Mouse (Mus musculus) hindbrain, embryonic 13.5 days (tissue): ENCODE results near the gene Dcaf1. TPM values are rescaled to one million over a fixed set of nuclear protein-coding genes. Genes with fewer than 3 reads are reported as not detected.
A peak's percentile ranks its signal among the peaks of the same experiment; 100 is the strongest.

Source experiments
- ATAC-seq: fragments of 200-750 bp; cut with Nextera tagmentation; 2 replicates; pipeline ENCODE4 v1.8.0; 2017; ENCODE audit warnings: moderate TSS enrichment; ENCODE audit not compliant: low FRiP score
- H3K27ac ChIP-seq: fragments of 300-500 bp; sonication (generic); 2 replicates; pipeline ENCODE4 v1.5.1; 2015; ENCODE audit warnings: inconsistent platforms, mild to moderate bottlenecking, moderate library complexity
- H3K27me3 ChIP-seq: fragments of 300-500 bp; sonication (generic); 2 replicates; pipeline ENCODE4 v1.6.1; 2015; ENCODE audit warnings: mild to moderate bottlenecking, inconsistent platforms
- H3K36me3 ChIP-seq: fragments of 300-500 bp; sonication (generic); 2 replicates; pipeline ENCODE4 v1.6.1; 2015; ENCODE audit warnings: mild to moderate bottlenecking, inconsistent platforms
- H3K4me1 ChIP-seq: fragments of 300-500 bp; sonication (generic); replicated peaks from 2 replicates; pipeline ENCODE4 v1.6.1; 2015; ENCODE audit warnings: inconsistent platforms
- H3K4me2 ChIP-seq: fragments of 300-500 bp; sonication (generic); 2 replicates; pipeline ENCODE4 v1.6.1; 2015; ENCODE audit warnings: inconsistent platforms, mild to moderate bottlenecking, moderate library complexity
- H3K4me3 ChIP-seq: fragments of 300-500 bp; sonication (generic); 2 replicates; pipeline ENCODE4 v1.5.1; 2015; ENCODE audit warnings: mild to moderate bottlenecking, inconsistent platforms
- H3K9ac ChIP-seq: fragments of 300-500 bp; sonication (generic); 2 replicates; pipeline ENCODE4 v1.6.1; 2015; ENCODE audit warnings: mild to moderate bottlenecking, inconsistent platforms
- H3K9me3 ChIP-seq: fragments of 300-500 bp; sonication (generic); 2 replicates; pipeline ENCODE4 v1.6.1; 2016; ENCODE audit warnings: inconsistent platforms
- WGBS: fragments of 180-500 bp; shearing (Covaris S2); methylation state at CpG from one replicate; pipeline ENCODE4 v1.1.7; 2015; 5-methylcytosine and 5-hydroxymethylcytosine counted together
- polyA plus RNA-seq: library from polyadenylated mRNA; unstranded; fragments of >200 nt; fragmentation: Nextera tagmentation; extraction: Ambion mirVana; gene quantifications from 2 replicates; pipeline ENCODE4 v1.2.1, GENCODE M21; 2015

Gene Dcaf1
- polyA plus RNA-seq, 1 experiment from 2014 or later, result 19.7 TPM

DNA sequence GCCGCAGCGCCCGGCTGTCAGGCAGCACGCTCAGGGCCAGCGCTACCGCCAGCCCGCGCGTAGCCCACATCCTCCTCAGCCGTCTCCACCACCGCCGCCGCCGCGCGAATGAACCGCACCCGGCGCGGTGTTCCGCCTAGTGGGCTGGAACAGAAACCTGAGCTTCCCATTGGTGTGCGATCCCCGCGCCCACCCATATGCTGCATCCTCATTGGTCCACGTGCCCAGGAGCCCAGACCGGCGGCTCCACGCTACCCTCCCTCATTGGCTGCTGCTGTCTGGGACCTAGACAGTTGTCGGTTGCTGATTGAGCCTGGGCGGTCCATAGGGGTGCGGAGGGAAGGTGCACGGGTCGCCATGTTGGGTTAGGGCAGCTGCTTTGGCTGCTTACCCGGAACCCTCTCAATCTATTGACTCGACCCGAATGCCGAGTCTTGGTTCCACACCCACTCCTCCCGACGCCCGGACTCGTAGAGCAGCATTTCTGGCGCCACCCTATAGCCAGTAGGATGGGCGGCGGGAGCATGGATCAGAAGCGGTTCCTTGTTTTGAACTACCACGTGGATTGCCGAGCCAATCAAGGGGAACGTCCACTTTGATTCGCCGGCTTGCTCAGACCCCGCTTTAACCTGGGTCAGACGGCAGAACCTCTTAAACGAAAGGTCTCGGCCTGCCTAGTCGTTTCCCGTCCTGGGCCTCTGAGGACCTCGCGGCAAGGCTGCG is 70.3 kb downstream of the Dcaf1 start, which contains the start of gene Manf:
Gene Manf (minus strand): TSS at position 151 of the 723 bp plus-strand sequence.
- Histone ChIP-seq H3K27ac (peak within 1 kb of the TSS; percentile 93), H3K4me3 (peak within 1 kb of the TSS; percentile 86), H3K36me3 (peaks cover 51% of the 10 kb centered on the region), H3K9ac (peak within 1 kb of the TSS; percentile 96), H3K4me1 (peaks cover 48% of the 10 kb centered on the region), H3K9me3 (no peaks in the 10 kb centered on the region), H3K27me3 (no peaks in the 10 kb centered on the region), H3K4me2 (peak within 1 kb of the TSS; percentile 83)
- ATAC-seq, result peak; percentile 99
- under 1% methylated on average over 59 of the region's 59 CpGs for WGBS

DNA sequence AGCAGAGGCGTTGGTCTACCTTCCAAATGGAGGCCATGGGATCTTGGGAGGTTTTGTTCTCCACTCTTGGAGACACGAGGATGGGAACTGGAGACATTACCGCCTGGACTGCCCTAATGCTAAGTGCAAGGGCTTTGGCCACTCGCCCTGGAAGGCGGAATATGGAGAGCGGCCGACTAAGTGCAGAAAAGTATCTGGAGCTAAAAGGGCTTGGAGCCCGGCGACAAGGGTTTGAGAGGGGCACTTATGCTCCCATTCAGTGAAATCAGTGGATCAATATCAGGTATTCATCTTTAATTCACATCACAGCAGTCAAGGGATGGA is 70.8 kb downstream of the Dcaf1 start:
- no peaks in the 10 kb centered on the region for H3K27me3 ChIP-seq
- no peak for ATAC-seq
- H3K4me2 ChIP-seq, result peak overlapping the region; percentile 67
- no peaks in the 10 kb centered on the region for H3K9me3 ChIP-seq
- peaks cover 45% of the 10 kb centered on the region for H3K4me1 ChIP-seq
- H3K27ac ChIP-seq, result peak overlapping the region; percentile 93
- peaks cover 54% of the 10 kb centered on the region for H3K36me3 ChIP-seq
- peak overlapping the region; percentile 81 for H3K9ac ChIP-seq
- under 1% methylated on average over 9 of the region's 9 CpGs for WGBS
- peak overlapping the region; percentile 86 for H3K4me3 ChIP-seq

DNA sequence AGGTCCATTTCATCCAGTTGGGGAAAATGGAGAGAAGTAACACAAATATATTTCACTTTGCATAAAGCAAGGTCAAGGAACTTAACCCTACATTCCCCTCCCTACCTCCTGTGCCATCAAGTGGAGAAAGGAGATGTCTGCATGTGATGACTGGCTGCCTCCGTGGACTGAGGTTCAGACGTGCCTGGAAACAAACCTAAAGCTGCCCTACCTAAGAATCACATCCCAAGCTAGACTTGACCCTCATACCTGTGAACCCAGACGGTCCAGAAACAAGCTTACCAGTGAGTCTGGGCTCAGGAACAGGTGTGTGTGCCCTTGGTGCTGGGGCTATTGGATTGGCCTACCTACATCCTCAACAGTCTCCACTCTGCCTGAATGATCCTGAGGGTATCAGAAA is 71.7 kb downstream of the Dcaf1 start:
- H3K36me3 ChIP-seq, result peaks cover 50% of the 10 kb centered on the region
- peaks cover 36% of the 10 kb centered on the region for H3K4me1 ChIP-seq
- no peak overlapping the region for H3K27ac ChIP-seq
- 57% methylated on average over 3 of the region's 3 CpGs for WGBS
- H3K4me2 ChIP-seq, result peak overlapping the region; percentile 67
- H3K27me3 ChIP-seq, result no peaks in the 10 kb centered on the region
- no peaks in the 10 kb centered on the region for H3K9me3 ChIP-seq
- no peak for ATAC-seq
- H3K9ac ChIP-seq, result peak overlapping the region; percentile 61
- 0 out of 2 replicates have a peak overlapping the region, but pooled peaks have one; percentile 9 for H3K4me3 ChIP-seq

DNA sequence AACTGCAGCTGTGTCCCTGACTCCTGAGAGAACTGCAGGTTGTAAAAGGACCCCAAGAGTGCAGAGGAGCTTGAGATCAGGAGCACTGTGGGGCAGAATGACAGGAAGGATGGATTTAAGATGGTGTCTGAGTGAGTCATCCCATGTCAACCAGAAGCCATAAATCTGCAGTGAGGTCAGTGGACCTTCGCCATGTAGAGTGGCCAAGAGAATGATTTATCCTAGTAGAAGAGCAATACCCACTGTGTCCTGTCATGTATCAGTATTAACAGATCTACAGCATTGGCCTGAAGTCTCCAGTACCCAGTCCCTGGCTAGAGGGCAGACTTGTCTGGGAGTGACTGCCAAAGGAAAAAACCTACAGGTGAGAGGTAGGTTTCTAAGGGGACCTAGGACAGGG is 77.2 kb downstream of the Dcaf1 start:
- Histone ChIP-seq H3K9ac (no peak overlapping the region), H3K4me2 (no peak overlapping the region), H3K36me3 (peaks cover 73% of the 10 kb centered on the region), H3K27ac (no peak overlapping the region), H3K27me3 (no peaks in the 10 kb centered on the region), H3K9me3 (no peaks in the 10 kb centered on the region), H3K4me1 (no peaks in the 10 kb centered on the region), H3K4me3 (no peak overlapping the region)
- no peak for ATAC-seq
- WGBS, result 94% methylated on average over 1 of the region's 1 CpGs

DNA sequence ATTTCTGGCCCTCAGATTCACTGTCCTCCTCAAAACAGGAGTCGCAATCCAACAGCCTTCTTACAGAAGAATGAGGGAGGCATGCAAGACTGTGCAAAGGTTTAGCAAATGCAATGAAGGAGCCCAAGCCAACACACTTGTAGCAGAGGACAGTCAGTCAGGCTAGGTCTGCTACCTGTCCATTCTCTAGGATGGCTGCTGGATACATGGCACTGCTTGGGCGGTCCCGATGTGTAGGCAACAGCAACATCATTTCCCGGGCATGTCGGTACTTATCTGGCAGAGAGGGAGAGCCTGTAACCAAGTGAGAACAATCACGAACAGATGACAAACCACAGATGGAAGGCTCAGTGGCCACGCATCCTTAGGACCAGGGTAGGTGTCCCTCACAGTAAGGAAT is 79.9 kb downstream of the Dcaf1 start:
- no peaks in the 10 kb centered on the region for H3K27me3 ChIP-seq
- H3K4me2 ChIP-seq, result no peak overlapping the region
- no peak overlapping the region for H3K27ac ChIP-seq
- WGBS, result 93% methylated on average over 7 of the region's 7 CpGs
- no peaks in the 10 kb centered on the region for H3K4me1 ChIP-seq
- no peak overlapping the region for H3K9ac ChIP-seq
- H3K4me3 ChIP-seq, result no peak overlapping the region
- no peaks in the 10 kb centered on the region for H3K9me3 ChIP-seq
- no peak for ATAC-seq
- H3K36me3 ChIP-seq, result peaks cover 60% of the 10 kb centered on the region

DNA sequence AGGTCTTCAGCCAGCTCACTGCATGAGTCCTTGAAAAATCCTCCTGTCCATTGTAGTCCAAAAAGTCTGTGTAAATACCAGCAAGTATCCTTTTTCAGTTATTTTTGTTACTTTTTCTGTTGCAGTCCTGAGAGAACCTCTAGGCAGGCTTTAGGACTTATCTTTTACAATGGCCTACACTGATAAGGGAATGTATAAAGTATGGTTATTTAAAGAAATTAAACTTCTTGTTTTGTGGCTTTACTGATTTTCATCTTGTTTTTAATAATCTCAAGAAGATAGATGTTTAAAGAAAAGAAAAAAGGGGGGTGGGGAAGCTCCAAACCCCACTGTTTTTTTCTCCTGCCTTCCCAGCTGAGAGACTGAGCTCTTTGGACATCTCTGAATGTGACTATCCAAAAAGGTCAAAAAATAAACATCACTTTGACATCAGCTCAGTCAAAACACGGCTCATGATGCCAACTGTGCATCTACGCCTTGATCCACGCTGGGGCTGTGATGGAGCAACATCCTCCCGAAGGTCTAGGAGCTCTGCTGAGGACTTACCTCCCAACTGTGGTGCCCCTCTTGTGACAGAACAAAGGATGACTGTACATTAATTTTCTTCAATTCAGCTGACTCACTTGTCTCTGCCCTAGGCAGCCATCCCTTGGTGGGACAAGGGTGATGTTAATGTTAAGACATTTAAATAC is 81.6 kb downstream of the Dcaf1 start:
- no peaks in the 10 kb centered on the region for H3K9me3 ChIP-seq
- WGBS, result 77% methylated on average over 4 of the region's 4 CpGs
- H3K36me3 ChIP-seq, result peaks cover 67% of the 10 kb centered on the region
- no peaks in the 10 kb centered on the region for H3K27me3 ChIP-seq
- H3K27ac ChIP-seq, result no peak overlapping the region
- H3K9ac ChIP-seq, result no peak overlapping the region
- H3K4me1 ChIP-seq, result no peaks in the 10 kb centered on the region
- no peak for ATAC-seq
- H3K4me3 ChIP-seq, result no peak overlapping the region
- H3K4me2 ChIP-seq, result no peak overlapping the region

DNA sequence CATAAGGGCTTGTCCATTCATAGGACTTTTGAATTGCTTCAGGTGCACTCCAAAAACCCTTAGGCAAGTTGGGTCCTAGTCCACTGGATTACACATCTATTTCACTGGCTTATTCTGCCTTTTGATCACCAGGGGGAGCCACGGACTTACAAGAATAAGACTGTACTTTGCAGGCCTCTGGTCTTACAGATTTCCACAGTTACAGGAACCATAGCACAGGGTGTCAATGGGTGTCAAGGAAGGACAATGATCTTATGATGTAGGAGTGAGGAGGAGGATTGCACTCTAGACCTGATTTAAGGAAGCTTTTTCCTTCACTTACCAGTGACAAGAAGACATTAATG is 82.1 kb downstream of the Dcaf1 start:
- no peak for ATAC-seq
- H3K36me3 ChIP-seq, result peaks cover 66% of the 10 kb centered on the region
- no peaks in the 10 kb centered on the region for H3K9me3 ChIP-seq
- H3K4me2 ChIP-seq, result no peak overlapping the region
- no peak overlapping the region for H3K27ac ChIP-seq
- WGBS, result 12% methylated on average over 1 of the region's 1 CpGs
- no peak overlapping the region for H3K9ac ChIP-seq
- no peaks in the 10 kb centered on the region for H3K4me1 ChIP-seq
- H3K4me3 ChIP-seq, result no peak overlapping the region
- no peaks in the 10 kb centered on the region for H3K27me3 ChIP-seq

DNA sequence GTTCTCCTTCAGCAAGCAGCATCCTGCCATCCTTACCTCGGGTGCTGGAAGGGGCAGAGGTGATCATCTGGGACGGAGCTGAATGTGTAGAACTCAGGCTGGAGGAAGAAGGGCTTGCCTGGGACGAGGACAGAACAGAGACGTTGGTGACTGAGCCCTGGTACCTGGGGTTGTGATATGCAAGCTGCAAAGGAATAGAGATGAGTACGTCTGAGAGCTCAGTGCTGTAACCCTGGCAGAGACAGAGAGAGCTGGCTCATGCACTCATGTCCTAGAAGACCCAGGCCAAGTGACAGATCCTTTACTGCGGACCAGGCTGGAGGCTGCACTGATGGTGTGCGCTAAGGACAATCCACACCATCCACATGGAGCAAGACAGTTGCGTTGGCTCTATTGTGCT is 84.9 kb downstream of the Dcaf1 start:
- Histone ChIP-seq H3K27ac (no peak overlapping the region), H3K9ac (no peak overlapping the region), H3K4me2 (no peak overlapping the region), H3K4me1 (no peaks in the 10 kb centered on the region), H3K36me3 (peaks cover 49% of the 10 kb centered on the region), H3K9me3 (no peaks in the 10 kb centered on the region), H3K4me3 (no peak overlapping the region), H3K27me3 (no peaks in the 10 kb centered on the region)
- 91% methylated on average over 8 of the region's 8 CpGs for WGBS
- ATAC-seq, result no peak

DNA sequence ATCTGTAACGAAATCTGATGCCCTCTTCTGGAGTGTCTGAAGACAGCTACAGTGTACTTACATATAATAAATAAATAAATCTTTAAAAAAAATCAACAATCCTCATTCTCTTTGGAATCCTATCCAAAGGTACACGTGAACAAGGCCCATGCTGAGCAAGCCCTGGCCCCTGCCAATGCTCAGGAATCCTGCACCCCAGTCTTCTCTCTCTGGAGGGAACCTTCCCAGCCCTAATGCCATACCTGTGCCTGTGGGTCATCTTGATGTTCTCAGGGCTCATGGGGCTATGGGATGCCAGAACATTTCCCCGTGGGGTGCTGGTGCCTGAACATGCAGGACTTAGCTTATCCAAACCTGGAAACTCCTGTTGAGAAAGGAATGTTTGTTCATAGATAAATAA is 86.5 kb downstream of the Dcaf1 start:
- Histone ChIP-seq H3K27me3 (no peaks in the 10 kb centered on the region), H3K9ac (no peak overlapping the region), H3K4me3 (no peak overlapping the region), H3K36me3 (peaks cover 50% of the 10 kb centered on the region), H3K4me1 (no peaks in the 10 kb centered on the region), H3K9me3 (no peaks in the 10 kb centered on the region), H3K27ac (no peak overlapping the region), H3K4me2 (no peak overlapping the region)
- WGBS, result 85% methylated on average over 3 of the region's 3 CpGs
- no peak for ATAC-seq

DNA sequence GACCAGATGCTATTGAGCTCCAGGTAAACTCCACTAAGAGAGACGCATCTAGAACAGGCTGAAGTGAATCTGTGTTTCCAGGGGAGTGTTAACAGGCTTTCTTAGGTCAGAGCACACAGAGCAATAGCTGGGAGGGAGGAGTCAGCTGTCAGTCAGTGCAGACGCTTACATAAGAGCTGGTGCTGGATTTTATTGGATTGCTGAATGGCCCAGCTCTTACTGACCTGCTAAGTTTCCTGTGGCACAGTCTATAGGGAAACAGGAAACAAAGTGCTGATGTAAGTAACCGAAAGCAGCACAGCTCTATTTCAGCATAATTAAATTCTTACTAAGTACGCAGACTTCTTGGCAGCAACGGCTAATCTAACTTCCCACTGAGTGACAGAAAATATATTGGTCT is 87.0 kb downstream of the Dcaf1 start:
- Histone ChIP-seq H3K9ac (no peak overlapping the region), H3K4me3 (no peak overlapping the region), H3K4me2 (no peak overlapping the region), H3K27me3 (no peaks in the 10 kb centered on the region), H3K4me1 (no peaks in the 10 kb centered on the region), H3K27ac (no peak overlapping the region), H3K9me3 (no peaks in the 10 kb centered on the region), H3K36me3 (peaks cover 50% of the 10 kb centered on the region)
- no peak for ATAC-seq
- WGBS, result 66% methylated on average over 5 of the region's 5 CpGs

DNA sequence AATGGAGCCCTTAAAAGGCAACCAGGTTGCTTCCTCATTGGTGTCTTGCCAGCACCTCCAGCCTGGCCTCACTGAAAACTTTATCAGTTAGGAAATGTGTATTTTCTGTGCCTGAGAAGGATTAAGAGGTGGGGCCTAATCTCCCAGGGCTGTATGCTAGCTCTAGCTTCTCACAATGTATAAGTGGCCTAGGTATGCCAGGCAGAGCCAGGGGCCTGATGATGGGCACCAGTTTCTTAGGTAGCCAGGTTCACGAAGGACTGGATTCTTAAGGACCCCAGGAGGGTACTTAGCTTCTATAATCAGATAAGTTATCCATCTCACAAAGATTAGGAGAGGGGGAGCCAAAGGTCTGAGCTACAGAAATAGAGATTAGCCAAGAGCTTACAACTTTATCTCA is 90.0 kb downstream of the Dcaf1 start:
- no peaks in the 10 kb centered on the region for H3K9me3 ChIP-seq
- WGBS, result 85% methylated on average over 1 of the region's 1 CpGs

DNA sequence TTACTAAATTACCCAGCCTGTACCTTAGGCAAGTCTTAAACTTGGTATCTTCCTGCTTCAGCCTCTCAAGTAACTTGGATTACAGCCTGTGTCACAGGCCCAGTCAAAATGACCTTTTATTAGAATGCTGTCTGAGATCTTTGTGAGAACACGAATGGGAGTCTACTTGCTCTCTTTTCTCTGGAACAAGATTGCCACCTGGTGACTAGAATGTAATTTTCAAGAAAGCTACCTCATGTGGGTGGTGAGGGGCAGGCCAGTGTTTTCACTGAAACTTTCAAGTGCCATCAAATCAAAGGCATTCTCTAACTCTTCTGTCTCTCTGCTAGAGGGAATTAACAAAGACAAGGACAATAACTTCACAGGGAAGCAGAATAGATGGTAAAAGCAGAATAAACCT is 92.1 kb downstream of the Dcaf1 start:
- WGBS, result 33% methylated on average over 1 of the region's 1 CpGs
- H3K27ac ChIP-seq, result no peak overlapping the region
- no peak overlapping the region for H3K4me3 ChIP-seq
- no peak overlapping the region for H3K4me2 ChIP-seq
- no peaks in the 10 kb centered on the region for H3K9me3 ChIP-seq
- ATAC-seq, result no peak
- no peaks in the 10 kb centered on the region for H3K27me3 ChIP-seq
- no peaks in the 10 kb centered on the region for H3K4me1 ChIP-seq
- peaks cover 31% of the 10 kb centered on the region for H3K36me3 ChIP-seq
- H3K9ac ChIP-seq, result no peak overlapping the region

More for the DNA sequence above, 90.0 kb downstream of the Dcaf1 start:
- Histone ChIP-seq H3K4me2 (no peak overlapping the region), H3K4me1 (no peaks in the 10 kb centered on the region), H3K27ac (no peak overlapping the region), H3K9ac (no peak overlapping the region), H3K27me3 (no peaks in the 10 kb centered on the region), H3K36me3 (peaks cover 49% of the 10 kb centered on the region), H3K4me3 (no peak overlapping the region)
- no peak for ATAC-seq

DNA sequence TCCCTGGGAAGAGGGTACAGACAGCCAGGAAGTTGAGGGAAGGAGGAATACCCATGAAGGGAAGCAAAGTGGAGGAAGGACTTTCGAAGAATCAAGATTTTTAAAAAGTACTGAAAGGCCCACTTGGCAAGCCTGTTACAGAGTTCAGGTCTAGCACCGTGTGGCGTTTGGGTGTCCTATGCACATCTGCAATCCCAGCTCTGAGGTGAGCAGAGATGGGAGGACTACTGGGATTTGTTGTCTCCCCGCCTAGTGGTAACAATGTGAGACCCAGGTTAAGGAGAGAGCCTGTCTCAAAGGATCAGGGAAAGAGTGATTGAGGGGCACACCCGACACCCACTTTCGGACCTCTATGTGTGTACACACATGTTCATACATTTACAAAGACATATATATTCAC is 93.2 kb downstream of the Dcaf1 start:
- Histone ChIP-seq H3K4me1 (no peaks in the 10 kb centered on the region), H3K9ac (no peak overlapping the region)
- ATAC-seq, result no peak

More for the DNA sequence above, 93.2 kb downstream of the Dcaf1 start:
- Histone ChIP-seq H3K4me3 (no peak overlapping the region), H3K4me2 (no peak overlapping the region), H3K36me3 (peaks cover 29% of the 10 kb centered on the region), H3K27me3 (no peaks in the 10 kb centered on the region), H3K27ac (no peak overlapping the region), H3K9me3 (no peaks in the 10 kb centered on the region)
- 92% methylated on average over 6 of the region's 6 CpGs for WGBS
